Mouse (Mus musculus): ENCODE measurements around the gene Tldc1. TPM values are rescaled to one million over a fixed set of nuclear protein-coding genes. Genes with fewer than 3 reads are reported as not detected.
A peak's percentile ranks its signal among the peaks of the same experiment; 100 is the strongest.

Gene Tldc1
- polyA plus RNA-seq (2014; fragmentation: Nextera tagmentation; extraction: Ambion mirVana), result 9.5 and 10.3 TPM in 2 replicates

GRCm38 (mm10) chr8:119778263-119778662 lies at the start of gene Tldc1:
Gene Tldc1 (minus strand): TSS chr8:119778416.
- DNase-seq (ENCODE audit: low spot score) (peak; percentile 99), ATAC-seq (replicated peaks; ENCODE audit: low FRiP score) (peak; percentile 98)
- peak within 1 kb of the TSS; percentile 74 for H3K4me3 ChIP-seq (ENCODE audit: low read depth, low read length)
- H3K4me1 ChIP-seq (replicated peaks; ENCODE audit: control insufficient read depth, insufficient read depth, low read length), result peaks cover 13% of the 10 kb centered on the region; the same call in 1 of the 2 replicates
- no peaks in the 10 kb centered on the region for H3K9me3 ChIP-seq (ENCODE audit: control insufficient read depth, low read length)
- H3K9ac ChIP-seq (ENCODE audit: low read depth, low read length), result peak within 1 kb of the TSS; percentile 88
- WGBS, result under 1% methylated on average over 18 of the region's 18 CpGs
- peak within 1 kb of the TSS; percentile 54 for H3K27ac ChIP-seq (ENCODE audit: low read depth, low read length)
- peak within 1 kb of the TSS; percentile 97 for H3K4me2 ChIP-seq
- no peaks in the 10 kb centered on the region for H3K36me3 ChIP-seq (ENCODE audit: control insufficient read depth, insufficient read depth, low read length)
- H3K27me3 ChIP-seq (replicated peaks; ENCODE audit: control insufficient read depth, insufficient read depth, low read length), result no peaks in the 10 kb centered on the region

DNA sequence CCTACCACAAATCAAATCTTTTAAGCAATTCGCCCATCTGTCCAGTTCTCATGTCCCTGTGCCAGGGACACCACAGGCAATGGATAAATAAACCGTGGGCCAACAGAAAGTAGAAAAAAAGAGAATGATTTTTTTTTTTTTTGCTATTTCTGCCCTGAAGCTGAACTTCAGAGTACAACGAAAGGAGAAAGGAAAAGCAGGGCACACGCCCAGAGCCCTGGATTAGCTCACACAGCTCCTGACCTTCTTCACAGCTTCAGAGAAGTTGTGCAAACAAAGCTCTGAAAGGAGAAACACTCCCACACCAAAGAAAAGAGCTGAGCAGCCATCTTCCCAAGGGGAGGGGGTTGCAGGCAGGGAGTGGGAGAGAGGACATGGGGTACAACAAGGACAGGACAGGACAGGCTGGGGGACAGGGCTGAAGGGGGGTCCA lies 49.5 kb upstream of the Tldc1 start:
- Histone ChIP-seq H3K9me3 (ENCODE audit: control insufficient read depth, low read length) (no peaks in the 10 kb centered on the region), H3K4me3 (ENCODE audit: low read depth, low read length) (no peak overlapping the region), H3K27ac (ENCODE audit: low read depth, low read length) (peak overlapping the region; percentile 59), H3K4me1 (replicated peaks; ENCODE audit: control insufficient read depth, insufficient read depth, low read length) (peaks cover 71% of the 10 kb centered on the region), H3K36me3 (ENCODE audit: control insufficient read depth, insufficient read depth, low read length) (no peaks in the 10 kb centered on the region), H3K27me3 (replicated peaks; ENCODE audit: control insufficient read depth, insufficient read depth, low read length) (no peaks in the 10 kb centered on the region), H3K4me2 (peak overlapping the region; percentile 47; the same call in 1 of the 2 replicates), H3K9ac (ENCODE audit: low read depth, low read length) (no peak overlapping the region)
- WGBS, result 40% methylated on average over 4 of the region's 4 CpGs
- DNase-seq (ENCODE audit: low spot score), result no peak
- no peak for ATAC-seq (replicated peaks; ENCODE audit: low FRiP score)

DNA sequence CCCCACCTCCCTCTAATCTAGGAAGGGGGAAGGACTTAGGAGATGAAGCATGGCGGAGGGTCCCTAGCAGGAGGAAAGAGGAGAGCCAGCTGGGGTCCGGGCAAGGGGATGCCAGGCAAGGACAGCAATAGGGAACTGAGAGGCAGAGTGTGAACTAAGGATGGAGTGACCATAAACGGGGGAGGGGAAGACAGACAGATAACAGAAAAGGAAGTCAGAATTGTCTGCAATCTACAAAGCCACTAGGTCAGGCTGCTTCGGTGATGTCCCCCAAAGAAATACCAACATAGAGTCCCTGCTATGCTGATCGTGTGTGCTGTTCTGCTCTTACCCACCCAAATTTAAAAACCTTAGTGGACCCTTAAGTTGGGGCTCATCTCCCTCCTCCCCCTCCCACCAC lies 48.8 kb upstream of the Tldc1 start:
- H3K4me1 ChIP-seq (replicated peaks; ENCODE audit: control insufficient read depth, insufficient read depth, low read length), result peaks cover 63% of the 10 kb centered on the region
- H3K4me3 ChIP-seq (ENCODE audit: low read depth, low read length), result no peak overlapping the region
- no peaks in the 10 kb centered on the region for H3K36me3 ChIP-seq (ENCODE audit: control insufficient read depth, insufficient read depth, low read length)
- ATAC-seq (replicated peaks; ENCODE audit: low FRiP score) (no peak), DNase-seq (ENCODE audit: low spot score) (no peak)
- no peaks in the 10 kb centered on the region for H3K9me3 ChIP-seq (ENCODE audit: control insufficient read depth, low read length)
- H3K27me3 ChIP-seq (replicated peaks; ENCODE audit: control insufficient read depth, insufficient read depth, low read length), result no peaks in the 10 kb centered on the region
- H3K4me2 ChIP-seq, result peak overlapping the region; percentile 47
- WGBS, result 33% methylated on average over 5 of the region's 5 CpGs
- no peak overlapping the region for H3K9ac ChIP-seq (ENCODE audit: low read depth, low read length)
- peak overlapping the region; percentile 59 for H3K27ac ChIP-seq (ENCODE audit: low read depth, low read length)

DNA sequence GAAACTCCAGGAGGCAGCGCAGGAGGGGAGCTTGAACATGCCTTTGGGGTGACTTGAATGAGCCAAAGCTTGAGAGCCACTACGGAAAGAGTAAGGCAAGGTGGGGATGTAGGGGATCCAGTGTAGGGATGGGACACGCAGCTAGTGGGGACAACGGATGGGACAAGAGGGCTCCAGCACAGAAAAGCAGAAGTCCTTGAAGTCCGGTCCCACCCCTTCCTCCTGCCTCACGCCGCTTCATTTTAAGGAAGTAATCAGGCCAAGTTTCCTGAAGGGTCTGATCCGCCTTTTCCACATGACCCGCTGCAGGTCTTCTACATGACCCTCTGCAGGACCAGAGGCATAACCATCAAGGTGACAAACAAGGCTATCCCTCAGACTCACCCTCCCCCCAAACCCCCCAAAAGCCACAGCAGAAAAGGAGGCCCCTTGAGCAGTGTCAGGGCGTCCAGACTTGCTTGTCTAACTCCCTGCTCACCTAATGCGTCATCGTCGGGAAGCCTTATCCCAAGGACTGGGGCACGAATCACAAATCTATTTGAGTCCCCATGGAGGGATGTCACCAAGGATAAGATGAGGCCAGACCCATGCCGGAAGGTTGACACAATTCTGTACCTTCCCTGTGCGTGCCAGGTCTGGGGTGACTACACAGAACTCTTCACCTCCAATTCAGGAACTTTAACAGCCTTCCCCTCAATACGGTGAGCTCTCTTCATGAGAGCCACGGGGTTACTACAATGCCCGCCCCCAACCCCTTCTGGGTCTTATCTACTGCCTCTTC lies 47.9 kb upstream of the Tldc1 start:
- peak overlapping the region; percentile 59; the same call in 1 of the 2 replicates for H3K27ac ChIP-seq (ENCODE audit: low read depth, low read length)
- H3K27me3 ChIP-seq (replicated peaks; ENCODE audit: control insufficient read depth, insufficient read depth, low read length), result no peaks in the 10 kb centered on the region
- no peak for ATAC-seq (replicated peaks; ENCODE audit: low FRiP score)
- peaks cover 4% of the 10 kb centered on the region for H3K36me3 ChIP-seq (ENCODE audit: control insufficient read depth, insufficient read depth, low read length)
- peaks cover 55% of the 10 kb centered on the region for H3K4me1 ChIP-seq (replicated peaks; ENCODE audit: control insufficient read depth, insufficient read depth, low read length)
- peak overlapping the region; percentile 47 for H3K4me2 ChIP-seq
- H3K9me3 ChIP-seq (ENCODE audit: control insufficient read depth, low read length), result no peaks in the 10 kb centered on the region
- H3K9ac ChIP-seq (ENCODE audit: low read depth, low read length), result peak overlapping the region; percentile 12; the same call in 1 of the 2 replicates
- WGBS, result 38% methylated on average over 19 of the region's 19 CpGs
- DNase-seq (ENCODE audit: low spot score), result no peak
- H3K4me3 ChIP-seq (ENCODE audit: low read depth, low read length), result no peak overlapping the region

GRCm38 (mm10) chr8:119824809-119825273 lies 46.6 kb upstream of the Tldc1 start:
- Histone ChIP-seq H3K9ac (ENCODE audit: low read depth, low read length) (no peak overlapping the region), H3K27ac (ENCODE audit: low read depth, low read length) (peak overlapping the region; percentile 43; the same call in 1 of the 2 replicates), H3K4me1 (replicated peaks; ENCODE audit: control insufficient read depth, insufficient read depth, low read length) (peaks cover 42% of the 10 kb centered on the region), H3K36me3 (ENCODE audit: control insufficient read depth, insufficient read depth, low read length) (peaks cover 9% of the 10 kb centered on the region), H3K4me2 (no peak overlapping the region), H3K27me3 (replicated peaks; ENCODE audit: control insufficient read depth, insufficient read depth, low read length) (no peaks in the 10 kb centered on the region), H3K4me3 (ENCODE audit: low read depth, low read length) (no peak overlapping the region), H3K9me3 (ENCODE audit: control insufficient read depth, low read length) (no peaks in the 10 kb centered on the region)
- ATAC-seq (replicated peaks; ENCODE audit: low FRiP score) (no peak), DNase-seq (ENCODE audit: low spot score) (no peak)
- WGBS, result 65% methylated on average over 11 of the region's 11 CpGs

DNA sequence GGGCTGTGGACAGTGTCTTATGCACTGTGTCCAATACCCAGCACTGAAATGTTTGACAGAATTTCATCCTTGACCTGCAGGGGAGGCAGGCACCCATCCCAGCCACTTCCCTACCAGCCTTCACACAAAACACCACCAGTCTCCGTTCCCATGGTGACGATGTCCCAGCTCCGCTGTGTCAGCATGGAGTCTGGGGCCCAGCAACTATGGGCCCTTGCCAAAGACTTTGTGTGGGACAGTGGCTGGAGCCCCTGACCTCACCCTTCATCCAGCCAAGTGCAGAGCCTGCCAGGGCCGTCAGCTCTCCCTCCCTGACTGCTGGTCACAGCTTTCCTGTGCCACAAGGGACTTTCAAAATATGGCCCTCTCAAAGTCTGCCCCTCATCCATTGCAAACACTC lies 45.9 kb upstream of the Tldc1 start:
- H3K9ac ChIP-seq (ENCODE audit: low read depth, low read length), result no peak overlapping the region
- H3K4me2 ChIP-seq, result no peak overlapping the region
- ATAC-seq (replicated peaks; ENCODE audit: low FRiP score) (no peak), DNase-seq (ENCODE audit: low spot score) (no peak)
- H3K36me3 ChIP-seq (ENCODE audit: control insufficient read depth, insufficient read depth, low read length), result peaks cover 11% of the 10 kb centered on the region
- no peaks in the 10 kb centered on the region for H3K9me3 ChIP-seq (ENCODE audit: control insufficient read depth, low read length)
- no peaks in the 10 kb centered on the region for H3K27me3 ChIP-seq (replicated peaks; ENCODE audit: control insufficient read depth, insufficient read depth, low read length)
- peaks cover 38% of the 10 kb centered on the region for H3K4me1 ChIP-seq (replicated peaks; ENCODE audit: control insufficient read depth, insufficient read depth, low read length)
- WGBS, result 69% methylated on average over 4 of the region's 4 CpGs
- H3K4me3 ChIP-seq (ENCODE audit: low read depth, low read length), result no peak overlapping the region
- no peak overlapping the region for H3K27ac ChIP-seq (ENCODE audit: low read depth, low read length)

DNA sequence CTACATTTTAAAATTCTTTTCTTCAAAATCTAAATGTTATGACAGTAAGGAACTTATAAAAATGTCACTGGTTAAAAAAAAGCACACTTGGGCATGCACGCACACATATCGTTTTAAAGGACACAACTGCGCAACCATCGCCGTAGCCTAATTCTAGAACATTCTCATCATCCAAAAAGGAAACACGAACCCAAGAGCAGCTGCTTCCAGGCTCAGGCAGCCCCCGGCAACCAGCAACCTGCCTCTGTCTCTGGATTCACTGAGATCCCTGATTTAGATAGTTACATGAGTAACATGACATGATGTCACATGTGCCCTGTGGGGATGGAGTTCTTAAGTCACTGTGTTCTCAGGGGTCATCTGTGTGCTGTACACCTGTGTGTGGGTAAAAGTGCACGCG lies 45.1 kb upstream of the Tldc1 start:
- Histone ChIP-seq H3K27me3 (replicated peaks; ENCODE audit: control insufficient read depth, insufficient read depth, low read length) (no peaks in the 10 kb centered on the region), H3K27ac (ENCODE audit: low read depth, low read length) (no peak overlapping the region), H3K36me3 (ENCODE audit: control insufficient read depth, insufficient read depth, low read length) (peaks cover 11% of the 10 kb centered on the region), H3K9me3 (ENCODE audit: control insufficient read depth, low read length) (no peaks in the 10 kb centered on the region), H3K4me2 (no peak overlapping the region), H3K9ac (ENCODE audit: low read depth, low read length) (no peak overlapping the region), H3K4me1 (replicated peaks; ENCODE audit: control insufficient read depth, insufficient read depth, low read length) (peaks cover 37% of the 10 kb centered on the region), H3K4me3 (ENCODE audit: low read depth, low read length) (no peak overlapping the region)
- WGBS, result 92% methylated on average over 9 of the region's 9 CpGs
- DNase-seq (ENCODE audit: low spot score) (no peak), ATAC-seq (replicated peaks; ENCODE audit: low FRiP score) (no peak)

GRCm38 (mm10) chr8:119821691-119822090 lies 43.5 kb upstream of the Tldc1 start:
- no peak for DNase-seq (ENCODE audit: low spot score)
- WGBS, result 90% methylated on average over 6 of the region's 6 CpGs
- no peak overlapping the region for H3K9ac ChIP-seq (ENCODE audit: low read depth, low read length)

GRCm38 (mm10) chr8:119819976-119820375 lies 41.8 kb upstream of the Tldc1 start:
- no peak for ATAC-seq (replicated peaks; ENCODE audit: low FRiP score)
- no peak overlapping the region for H3K4me2 ChIP-seq
- no peaks in the 10 kb centered on the region for H3K27me3 ChIP-seq (replicated peaks; ENCODE audit: control insufficient read depth, insufficient read depth, low read length)
- peaks cover 27% of the 10 kb centered on the region for H3K4me1 ChIP-seq (replicated peaks; ENCODE audit: control insufficient read depth, insufficient read depth, low read length)
- no peaks in the 10 kb centered on the region for H3K9me3 ChIP-seq (ENCODE audit: control insufficient read depth, low read length)
- no peak overlapping the region for H3K9ac ChIP-seq (ENCODE audit: low read depth, low read length)
- no peak overlapping the region for H3K27ac ChIP-seq (ENCODE audit: low read depth, low read length)
- 86% methylated on average over 8 of the region's 8 CpGs for WGBS
- DNase-seq (ENCODE audit: low spot score), result no peak
- H3K36me3 ChIP-seq (ENCODE audit: control insufficient read depth, insufficient read depth, low read length), result peaks cover 14% of the 10 kb centered on the region
- H3K4me3 ChIP-seq (ENCODE audit: low read depth, low read length), result no peak overlapping the region

More at GRCm38 (mm10) chr8:119821691-119822090, 43.5 kb upstream of the Tldc1 start:
- Histone ChIP-seq H3K9me3 (ENCODE audit: control insufficient read depth, low read length) (no peaks in the 10 kb centered on the region), H3K27ac (ENCODE audit: low read depth, low read length) (no peak overlapping the region), H3K4me1 (replicated peaks; ENCODE audit: control insufficient read depth, insufficient read depth, low read length) (peaks cover 33% of the 10 kb centered on the region), H3K36me3 (ENCODE audit: control insufficient read depth, insufficient read depth, low read length) (peaks cover 11% of the 10 kb centered on the region), H3K4me2 (no peak overlapping the region), H3K4me3 (ENCODE audit: low read depth, low read length) (no peak overlapping the region), H3K27me3 (replicated peaks; ENCODE audit: control insufficient read depth, insufficient read depth, low read length) (no peaks in the 10 kb centered on the region)
- ATAC-seq (replicated peaks; ENCODE audit: low FRiP score), result no peak
